Mouse (Mus musculus) olfactory bulb, adult 2 months (tissue): ENCODE measurements around the gene Ccdc59.

Experiments used
- CTCF ChIP-seq: fragments of 200-500 bp; IDR thresholded peaks from 2 replicates; pipeline ENCODE4 v1.5.1; 2012; ENCODE audit warnings: low read depth, mild to moderate bottlenecking, low read length, moderate library complexity; ENCODE audit not compliant: insufficient read depth
- POLR2A ChIP-seq: fragments of 200-500 bp; IDR thresholded peaks from 2 replicates; pipeline ENCODE4 v1.6.1; 2012; ENCODE audit warnings: mild to moderate bottlenecking, low read depth, low read length, moderate library complexity; ENCODE audit not compliant: insufficient read depth

DNA sequence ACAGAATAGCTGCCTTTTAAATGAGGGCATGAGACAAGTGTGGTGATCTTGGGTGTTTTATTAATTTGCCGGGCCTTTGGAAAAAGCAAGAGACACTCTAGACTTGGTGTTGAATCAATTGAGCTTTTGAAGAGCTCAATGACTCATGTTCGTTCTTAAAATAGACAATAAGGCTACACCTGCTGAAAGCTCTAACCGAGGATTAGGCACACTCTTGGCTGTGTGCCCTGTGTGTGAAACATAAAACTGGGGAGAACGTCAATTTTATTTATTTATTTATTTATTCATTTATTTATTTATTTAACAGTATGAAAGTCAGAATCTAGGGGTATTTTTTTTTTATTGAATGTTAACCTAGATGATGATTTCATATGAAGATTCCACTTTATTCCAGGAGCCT, 10.3 kb downstream of the Ccdc59 start:
- no peak for TF ChIP-seq CTCF
- TF ChIP-seq POLR2A, result no peak
